Mouse (Mus musculus): ENCODE results near the gene Gpr25. TPM values are rescaled to one million over a fixed set of nuclear protein-coding genes. Genes with fewer than 3 reads are reported as not detected.

Gene Gpr25
- polyA plus RNA-seq, 1 experiment from 2014 or later: not detected

DNA sequence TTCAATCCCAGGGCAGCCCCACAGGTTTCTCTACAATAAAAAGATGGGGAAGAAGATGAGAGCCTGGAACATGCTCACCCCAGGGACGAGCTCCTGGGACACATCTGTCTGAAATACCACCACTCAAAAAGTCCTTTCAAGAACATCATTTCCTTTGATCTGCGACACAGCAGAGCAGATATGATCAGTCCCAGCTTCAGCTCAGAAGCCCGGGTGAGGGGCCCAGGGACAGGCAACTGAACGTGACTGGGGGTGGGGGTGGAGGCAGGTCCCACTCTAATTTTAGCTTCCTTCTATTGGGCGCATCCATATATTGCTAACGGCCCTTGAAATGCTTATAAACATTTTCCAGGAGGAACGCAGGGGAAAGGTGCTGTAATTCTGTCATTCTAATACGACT, 5.0 kb downstream of the Gpr25 start:
- Histone ChIP-seq H3K4me3 (replicated peaks) (no peak overlapping the region), H3K27me3 (peaks cover 40% of the 10 kb centered on the region), H3K9ac (no peak overlapping the region), H3K9me3 (no peaks in the 10 kb centered on the region), H3K4me1 (peaks cover 11% of the 10 kb centered on the region), H3K27ac (no peak overlapping the region), H3K36me3 (replicated peaks) (no peaks in the 10 kb centered on the region), H3K4me2 (no peak overlapping the region)
- WGBS: 56% methylated on average over 8 of the region's 8 CpGs
- ATAC-seq (ENCODE audit: low FRiP score): no peak

DNA sequence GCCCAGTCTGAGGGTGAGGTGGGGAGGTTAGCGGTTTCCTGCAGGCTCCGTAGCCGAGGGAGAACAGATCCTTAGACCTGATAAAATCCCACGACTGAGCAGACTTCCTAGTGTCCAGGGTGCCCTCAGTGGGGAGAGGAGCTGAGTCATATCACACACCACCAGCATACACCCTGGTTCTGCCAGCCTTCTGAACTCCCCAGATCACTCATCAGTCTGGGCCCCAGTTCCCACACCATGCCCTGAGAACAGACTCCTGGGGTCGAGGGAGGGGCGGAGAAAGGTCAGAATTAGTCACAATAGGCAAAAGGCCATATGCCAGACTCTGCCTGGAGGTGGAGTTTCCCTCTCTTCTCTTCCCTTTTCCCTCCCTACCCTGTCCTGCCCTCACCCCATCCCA, 5.5 kb downstream of the Gpr25 start:
- Histone ChIP-seq H3K27ac (no peak overlapping the region), H3K4me3 (replicated peaks) (no peak overlapping the region), H3K27me3 (peaks cover 35% of the 10 kb centered on the region), H3K9ac (no peak overlapping the region), H3K4me1 (peaks cover 7% of the 10 kb centered on the region), H3K9me3 (no peaks in the 10 kb centered on the region), H3K4me2 (no peak overlapping the region), H3K36me3 (replicated peaks) (no peaks in the 10 kb centered on the region)
- no peak for ATAC-seq (ENCODE audit: low FRiP score)
- 37% methylated on average over 6 of the region's 6 CpGs for WGBS

DNA sequence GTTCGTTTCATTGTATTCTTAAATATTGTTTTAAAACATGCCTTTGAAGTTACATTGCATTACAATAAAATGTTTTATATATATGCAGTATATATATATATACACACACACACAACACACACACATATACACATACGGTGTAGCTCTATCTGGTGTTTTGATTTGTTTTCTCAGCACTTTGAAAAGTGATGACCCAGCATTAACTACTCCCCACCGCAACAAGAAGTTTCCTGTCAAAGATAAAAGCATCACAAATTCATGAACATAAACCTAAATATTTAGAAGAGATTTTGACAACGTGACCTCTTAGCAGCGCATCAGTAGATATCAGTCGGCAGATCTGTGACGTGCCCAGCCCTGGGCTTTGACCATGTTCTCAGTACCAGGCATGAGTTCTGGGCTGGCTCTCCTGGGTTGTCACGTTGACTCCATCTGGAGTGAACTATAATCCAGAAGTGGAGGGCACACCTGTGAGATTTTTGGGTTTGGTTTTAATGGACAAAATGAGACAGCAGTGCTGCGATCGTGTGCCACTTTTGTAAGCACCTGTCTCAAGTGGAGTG, 6.1 kb downstream of the Gpr25 start:
- H3K9ac ChIP-seq: no peak overlapping the region
- ATAC-seq (ENCODE audit: low FRiP score): no peak
- WGBS: 87% methylated on average over 10 of the region's 10 CpGs
- H3K36me3 ChIP-seq (replicated peaks): no peaks in the 10 kb centered on the region
- no peak overlapping the region for H3K4me2 ChIP-seq
- H3K27ac ChIP-seq: no peak overlapping the region
- peaks cover under 1% of the 10 kb centered on the region; the same call in 1 of the 2 replicates for H3K4me1 ChIP-seq
- H3K9me3 ChIP-seq: no peaks in the 10 kb centered on the region
- H3K4me3 ChIP-seq (replicated peaks): no peak overlapping the region
- peaks cover 29% of the 10 kb centered on the region for H3K27me3 ChIP-seq

- ATAC-seq (ENCODE audit: low FRiP score): no peak
- H3K4me1 ChIP-seq: no peaks in the 10 kb centered on the region; the same call in 1 of the 2 replicates
- H3K27ac ChIP-seq: no peak overlapping the region
- 37% methylated on average over 2 of the region's 2 CpGs for WGBS
- H3K36me3 ChIP-seq (replicated peaks): no peaks in the 10 kb centered on the region
- no peak overlapping the region for H3K4me2 ChIP-seq
- no peaks in the 10 kb centered on the region for H3K9me3 ChIP-seq
- peaks cover 18% of the 10 kb centered on the region for H3K27me3 ChIP-seq
- no peak overlapping the region for H3K4me3 ChIP-seq (replicated peaks)
- no peak overlapping the region for H3K9ac ChIP-seq
Measured at GRCm38 (mm10) chr1:136253472-136253871, 7.2 kb downstream of the Gpr25 start.

DNA sequence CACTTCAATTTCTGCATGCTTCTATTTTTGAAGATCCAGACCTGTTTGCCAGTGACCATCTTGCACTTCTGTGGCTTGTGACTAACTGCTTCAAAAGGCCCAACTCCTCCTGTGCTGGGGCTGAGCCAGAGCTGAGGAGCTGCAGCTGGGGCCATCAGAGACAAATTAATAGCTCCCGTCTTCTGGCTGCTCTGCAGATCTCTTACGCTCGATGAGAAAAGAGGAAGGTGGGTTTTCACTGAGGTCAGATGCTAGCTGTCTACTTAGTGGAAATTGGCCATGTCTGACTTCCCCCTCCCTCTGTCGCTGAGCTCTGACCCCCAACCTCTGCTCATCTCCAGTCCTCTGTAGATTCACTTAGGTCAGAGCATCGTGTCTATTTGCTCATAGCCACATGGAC, 11.0 kb downstream of the Gpr25 start:
- Histone ChIP-seq H3K9me3 (no peaks in the 10 kb centered on the region), H3K4me3 (replicated peaks) (no peak overlapping the region), H3K4me2 (no peak overlapping the region), H3K27ac (no peak overlapping the region), H3K27me3 (no peaks in the 10 kb centered on the region; the same call in 1 of the 2 replicates), H3K4me1 (no peaks in the 10 kb centered on the region; the same call in 1 of the 2 replicates), H3K9ac (no peak overlapping the region), H3K36me3 (replicated peaks) (no peaks in the 10 kb centered on the region)
- no peak for ATAC-seq (ENCODE audit: low FRiP score)
- 70% methylated on average over 5 of the region's 5 CpGs for WGBS

GRCm38 (mm10) chr1:136247393-136247792, 13.3 kb downstream of the Gpr25 start:
- Histone ChIP-seq H3K4me1 (no peaks in the 10 kb centered on the region; the same call in 1 of the 2 replicates), H3K9me3 (no peaks in the 10 kb centered on the region), H3K4me3 (replicated peaks) (no peak overlapping the region), H3K27ac (no peak overlapping the region), H3K4me2 (no peak overlapping the region), H3K36me3 (replicated peaks) (no peaks in the 10 kb centered on the region), H3K27me3 (no peaks in the 10 kb centered on the region; the same call in 1 of the 2 replicates), H3K9ac (no peak overlapping the region)
- 91% methylated on average over 5 of the region's 5 CpGs for WGBS
- no peak for ATAC-seq (ENCODE audit: low FRiP score)

DNA sequence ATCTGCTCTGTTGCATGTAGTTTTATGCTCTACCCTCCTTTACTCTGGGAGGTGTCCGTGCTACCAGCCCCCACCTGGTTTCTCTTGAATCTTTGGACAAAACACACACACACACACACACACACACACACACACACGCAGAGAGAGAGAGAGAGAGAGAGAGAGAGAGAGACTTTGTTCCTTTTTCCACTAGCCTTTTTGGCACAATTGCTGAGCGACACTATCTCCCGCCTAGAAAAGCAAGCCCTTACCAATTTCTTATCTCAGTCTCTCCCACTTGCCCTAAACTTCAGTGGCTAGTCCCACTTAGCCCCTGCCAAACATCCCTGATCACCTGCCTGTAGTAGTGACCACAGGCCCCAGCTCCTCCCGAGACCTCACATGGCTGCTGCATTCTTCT, 16.2 kb downstream of the Gpr25 start:
- H3K9me3 ChIP-seq: no peaks in the 10 kb centered on the region
- H3K27ac ChIP-seq: no peak overlapping the region
- H3K9ac ChIP-seq: no peak overlapping the region
- no peak for ATAC-seq (ENCODE audit: low FRiP score)
- no peaks in the 10 kb centered on the region for H3K4me1 ChIP-seq
- H3K4me3 ChIP-seq (replicated peaks): no peak overlapping the region
- WGBS: 87% methylated on average over 5 of the region's 5 CpGs
- H3K4me2 ChIP-seq: no peak overlapping the region
- no peaks in the 10 kb centered on the region for H3K36me3 ChIP-seq (replicated peaks)
- H3K27me3 ChIP-seq: no peaks in the 10 kb centered on the region; the same call in 1 of the 2 replicates

GRCm38 (mm10) chr1:136241801-136242200, 18.9 kb downstream of the Gpr25 start:
- WGBS: 93% methylated on average over 7 of the region's 7 CpGs
- H3K27me3 ChIP-seq: no peaks in the 10 kb centered on the region

GRCm38 (mm10) chr1:136238495-136238894, 22.2 kb downstream of the Gpr25 start:
- no peaks in the 10 kb centered on the region for H3K36me3 ChIP-seq (replicated peaks)
- H3K4me3 ChIP-seq (replicated peaks): no peak overlapping the region
- H3K9ac ChIP-seq: no peak overlapping the region
- no peak overlapping the region for H3K27ac ChIP-seq
- H3K4me2 ChIP-seq: no peak overlapping the region
- H3K4me1 ChIP-seq: peaks cover 12% of the 10 kb centered on the region; the same call in 1 of the 2 replicates
- H3K9me3 ChIP-seq: no peaks in the 10 kb centered on the region
- no peaks in the 10 kb centered on the region for H3K27me3 ChIP-seq
- no peak for ATAC-seq (ENCODE audit: low FRiP score)
- WGBS: 91% methylated on average over 4 of the region's 4 CpGs

More at GRCm38 (mm10) chr1:136241801-136242200, 18.9 kb downstream of the Gpr25 start:
- no peak for ATAC-seq (ENCODE audit: low FRiP score)
- Histone ChIP-seq H3K36me3 (replicated peaks) (no peaks in the 10 kb centered on the region), H3K4me1 (no peaks in the 10 kb centered on the region), H3K9me3 (no peaks in the 10 kb centered on the region), H3K9ac (no peak overlapping the region), H3K27ac (no peak overlapping the region), H3K4me3 (replicated peaks) (no peak overlapping the region), H3K4me2 (no peak overlapping the region)

GRCm38 (mm10) chr1:136234595-136235092, 26.0 kb downstream of the Gpr25 start:
- Histone ChIP-seq H3K36me3 (replicated peaks) (no peaks in the 10 kb centered on the region), H3K4me3 (replicated peaks) (peak overlapping the region; percentile 63), H3K4me2 (peak overlapping the region; percentile 76), H3K4me1 (peaks cover 51% of the 10 kb centered on the region), H3K9ac (peak overlapping the region; percentile 74), H3K9me3 (no peaks in the 10 kb centered on the region), H3K27ac (peak overlapping the region; percentile 84), H3K27me3 (0 out of 2 replicates have a peak, but pooled peaks cover 5% of the 10 kb centered on the region)
- peak; percentile 19; the same call in 1 of the 2 replicates for ATAC-seq (ENCODE audit: low FRiP score)
- 1% methylated on average over 9 of the region's 9 CpGs for WGBS

GRCm38 (mm10) chr1:136233892-136234594, 26.6 kb downstream of the Gpr25 start, which contains the start of gene Inava:
Gene Inava (minus strand): TSS chr1:136234264.
- H3K4me1 ChIP-seq: peaks cover 57% of the 10 kb centered on the region

DNA sequence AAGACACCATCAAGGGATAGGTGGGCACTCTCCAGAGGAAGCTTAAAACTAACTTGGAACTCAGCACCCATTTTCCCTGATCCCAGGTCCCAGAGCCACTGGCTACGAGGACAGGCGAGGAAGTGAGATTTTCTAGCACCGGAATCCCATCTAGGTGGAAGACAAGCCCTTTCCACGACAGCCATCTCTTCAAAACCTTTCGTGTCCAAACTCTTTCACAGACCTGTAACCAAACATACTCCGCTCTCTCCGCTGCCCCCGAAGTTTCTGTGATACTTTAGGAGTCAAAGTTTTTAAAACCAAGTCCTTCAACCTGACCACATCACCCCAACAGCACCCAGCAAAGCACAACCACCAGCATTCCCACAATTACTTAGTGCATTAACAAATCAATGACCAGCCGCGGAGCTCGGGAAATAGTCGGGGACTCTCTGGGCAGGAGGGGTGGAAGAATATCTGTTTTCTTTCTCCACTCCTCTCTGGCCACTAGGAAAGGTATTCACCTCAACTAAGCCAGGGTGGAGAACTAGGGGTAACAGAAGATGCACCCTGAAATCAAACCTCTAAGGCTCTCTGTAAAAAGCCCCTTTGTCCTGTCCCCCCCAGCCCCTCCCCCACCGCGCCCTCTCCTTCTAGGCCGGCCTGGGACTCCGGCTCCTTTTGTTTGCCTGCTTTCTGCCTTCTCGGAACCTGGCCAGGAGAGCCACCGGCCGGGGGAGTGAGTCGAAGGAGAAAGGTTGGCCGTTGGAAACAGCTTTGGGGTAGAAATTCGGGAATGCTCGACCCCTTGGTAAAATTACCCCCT, 27.5 kb downstream of the Gpr25 start:
- 0 out of 2 replicates have a peak, but pooled peaks cover 7% of the 10 kb centered on the region for H3K27me3 ChIP-seq
- WGBS: under 1% methylated on average over 23 of the region's 23 CpGs
- peak overlapping the region; percentile 74 for H3K9ac ChIP-seq
- peak overlapping the region; percentile 76 for H3K4me2 ChIP-seq
- H3K4me1 ChIP-seq: peaks cover 65% of the 10 kb centered on the region
- no peaks in the 10 kb centered on the region for H3K36me3 ChIP-seq (replicated peaks)
- peak overlapping the region; percentile 84 for H3K27ac ChIP-seq
- no peaks in the 10 kb centered on the region for H3K9me3 ChIP-seq
- peak; percentile 25 for ATAC-seq (ENCODE audit: low FRiP score)
- H3K4me3 ChIP-seq (replicated peaks): peak overlapping the region; percentile 63

More at GRCm38 (mm10) chr1:136233892-136234594, 26.6 kb downstream of the Gpr25 start, which contains the start of gene Inava:
- Histone ChIP-seq H3K27ac (peak within 1 kb of the TSS; percentile 84), H3K27me3 (0 out of 2 replicates have a peak, but pooled peaks cover 5% of the 10 kb centered on the region), H3K4me3 (replicated peaks) (peak within 1 kb of the TSS; percentile 63), H3K9ac (peak within 1 kb of the TSS; percentile 74), H3K9me3 (no peaks in the 10 kb centered on the region), H3K36me3 (replicated peaks) (no peaks in the 10 kb centered on the region), H3K4me2 (peak within 1 kb of the TSS; percentile 76)
- under 1% methylated on average over 44 of the region's 51 CpGs for WGBS
- peak; percentile 84 for ATAC-seq (ENCODE audit: low FRiP score)
